Comparison of ENCODE assay signal across 24 mouse cellular contexts in the genomic region with DNA sequence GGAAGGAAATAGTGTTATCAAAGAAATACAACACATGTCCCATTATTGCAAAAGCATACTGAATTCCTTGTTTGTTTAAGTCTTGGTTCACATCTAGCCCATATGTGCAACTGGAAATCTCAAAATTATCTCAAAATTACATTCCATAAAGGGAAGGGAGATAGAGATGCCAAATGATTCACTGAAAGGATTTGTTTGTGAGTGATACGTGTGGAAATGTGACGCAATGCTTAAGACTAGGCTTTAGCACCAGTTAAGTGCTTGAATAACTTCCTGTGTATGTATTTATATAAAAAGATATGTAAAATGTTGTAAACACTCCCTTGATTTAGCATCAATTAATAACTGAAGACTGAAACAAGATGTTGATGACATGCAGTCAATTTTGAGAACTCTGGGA.
"Had no signal": no experiment of that assay in that cellular context is flagged by ENCODE, and none has a peak within 500 bp of the region (broad histone marks: within the 10 kb centered on the region; RNA-seq: fewer than 3 reads in every experiment).

No protein-coding gene starts in this region.

- H3K4me3 ChIP-seq: heart, embryonic 10.5 days; heart, embryonic 12.5 days; hindbrain, embryonic 10.5 days; hindbrain, embryonic 12.5 days; intestine, embryonic 15.5 days; kidney, embryonic 15.5 days; left cerebral cortex, adult 2 months; limb, embryonic 13.5 days; limb, embryonic 15.5 days; liver, embryonic 12.5 days had no signal

- H3K4me1 ChIP-seq: heart, embryonic 10.5 days; heart, embryonic 12.5 days; hindbrain, embryonic 10.5 days; hindbrain, embryonic 12.5 days; intestine, embryonic 15.5 days; kidney, embryonic 15.5 days; limb, embryonic 13.5 days; limb, embryonic 15.5 days; liver, embryonic 12.5 days had no signal

- H3K4me2 ChIP-seq: heart, embryonic 12.5 days; hindbrain, embryonic 12.5 days; hindbrain, embryonic 14.5 days; intestine, embryonic 15.5 days; kidney, embryonic 15.5 days; limb, embryonic 13.5 days; limb, embryonic 15.5 days; liver, embryonic 12.5 days had no signal

- DNase-seq: gastrocnemius, postnatal 14 days; gastrocnemius, postnatal 36 days; heart, adult 18-20 months; heart, postnatal 10 days; heart, postnatal 4 days; kidney, adult 18-20 months; kidney, adult 9 months; kidney, postnatal 14 days; kidney, postnatal 36 days had no signal

- H3K9ac ChIP-seq: heart, embryonic 12.5 days; hindbrain, embryonic 12.5 days; hindbrain, embryonic 14.5 days; intestine, embryonic 15.5 days; kidney, embryonic 15.5 days; limb, embryonic 13.5 days; limb, embryonic 15.5 days; liver, embryonic 12.5 days had no signal

- H3K9me3 ChIP-seq: heart, embryonic 10.5 days; hindbrain, embryonic 10.5 days; hindbrain, embryonic 12.5 days; intestine, embryonic 15.5 days; kidney, embryonic 15.5 days; limb, embryonic 13.5 days; limb, embryonic 15.5 days; liver, embryonic 12.5 days had no signal

- H3K36me3 ChIP-seq: heart, embryonic 10.5 days; heart, embryonic 12.5 days; hindbrain, embryonic 10.5 days; hindbrain, embryonic 12.5 days; intestine, embryonic 15.5 days; kidney, embryonic 15.5 days; limb, embryonic 13.5 days; limb, embryonic 15.5 days; liver, embryonic 12.5 days had no signal

- H3K27ac ChIP-seq: heart, embryonic 10.5 days; hindbrain, embryonic 10.5 days; hindbrain, embryonic 12.5 days; hindbrain, embryonic 14.5 days; intestine, embryonic 15.5 days; kidney, embryonic 15.5 days; kidney, postnatal 0 days; left cerebral cortex, adult 2 months; limb, embryonic 13.5 days; limb, embryonic 15.5 days; liver, embryonic 12.5 days had no signal

- H3K27me3 ChIP-seq: heart, embryonic 12.5 days; hindbrain, embryonic 12.5 days; intestine, embryonic 15.5 days; kidney, embryonic 15.5 days; limb, embryonic 13.5 days; limb, embryonic 15.5 days; liver, embryonic 12.5 days had no signal

- ATAC-seq: hindbrain, embryonic 16.5 days; inflammation-experienced regulatory T-cells, adult 6 months; intestine, embryonic 15.5 days; intestine, postnatal 0 days; liver, embryonic 12.5 days had no signal
